In the genomic region with DNA sequence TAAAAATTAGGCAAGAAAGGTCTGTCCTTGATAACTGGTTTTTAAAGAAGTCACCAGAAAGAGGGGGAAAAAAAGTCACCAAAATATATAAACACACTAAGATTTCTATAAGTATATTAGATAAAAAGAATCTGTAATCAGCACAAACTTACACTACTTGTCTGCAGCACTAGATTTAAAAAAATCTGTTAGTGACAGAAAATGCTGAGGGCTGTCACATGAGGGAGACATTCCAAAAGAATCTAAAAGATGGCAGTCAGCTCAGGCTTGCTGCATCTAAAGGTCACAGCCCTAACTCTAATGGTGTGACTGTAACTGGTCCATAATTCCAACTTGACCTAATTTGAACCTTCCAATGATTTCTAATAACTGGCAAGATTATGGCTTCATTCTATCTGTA, we compare ENCODE assay signal across 10 mouse cellular contexts. TPM values are rescaled to one million over a fixed set of nuclear protein-coding genes. Genes with fewer than 3 reads are reported as not detected.
DNase-seq lines count a peak whose midpoint lies in the region; ATAC-seq and TF ChIP-seq lines count a peak whose summit lies in the region.
"Had no signal": no experiment of that assay in that cellular context is flagged by ENCODE, and none has a peak within 500 bp of the region (broad histone marks: within the 10 kb centered on the region; RNA-seq: fewer than 3 reads in every experiment).

No protein-coding gene starts in this region.

- TF ChIP-seq EP300 in stomach, postnatal 0 days (optimal IDR thresholded peaks at IDR 0.05): no peak

- ATAC-seq in neural tube, embryonic 11.5 days (ENCODE audit: insufficient read depth, low FRiP score, low TSS enrichment): no peak
- ATAC-seq in liver, embryonic 13.5 days (ENCODE audit: low read depth): no peak
- ATAC-seq in stomach, postnatal 0 days (ENCODE audit: low FRiP score, low TSS enrichment): no peak

- TF ChIP-seq CTCF in gastrocnemius, adult 2 months (IDR thresholded peaks at IDR 0.05): no peak
- no peak for TF ChIP-seq CTCF in stomach, postnatal 0 days (IDR thresholded peaks at IDR 0.05; ENCODE audit: low read depth)

- H3K27ac ChIP-seq in gastrocnemius, adult 2 months: peak overlapping the region; percentile 92
- H3K27ac ChIP-seq in neural tube, embryonic 11.5 days (ENCODE audit: low read depth, low read length): no peak overlapping the region
- peak overlapping the region; percentile 99 for H3K27ac ChIP-seq in liver, embryonic 13.5 days
- no peak overlapping the region for H3K27ac ChIP-seq in stomach, postnatal 0 days (replicated peaks)

- peak overlapping the region; percentile 89; the same call in 1 of the 2 replicates for H3K4me3 ChIP-seq in gastrocnemius, adult 2 months
- H3K4me3 ChIP-seq in neural tube, embryonic 11.5 days (ENCODE audit: low read depth, low read length): no peak overlapping the region
- H3K4me3 ChIP-seq in liver, embryonic 13.5 days (replicated peaks): peak overlapping the region; percentile 98
- H3K4me3 ChIP-seq in stomach, postnatal 0 days (ENCODE audit: low read depth, low read length): no peak overlapping the region

- H3K27me3 ChIP-seq in neural tube, embryonic 11.5 days (ENCODE audit: control insufficient read depth, insufficient read depth, low read length): no peaks in the 10 kb centered on the region
- no peaks in the 10 kb centered on the region for H3K27me3 ChIP-seq in liver, embryonic 13.5 days
- no peaks in the 10 kb centered on the region for H3K27me3 ChIP-seq in stomach, postnatal 0 days (ENCODE audit: control insufficient read depth, insufficient read depth, low read length)

- peaks cover 13% of the 10 kb centered on the region for H3K4me1 ChIP-seq in neural tube, embryonic 11.5 days (ENCODE audit: control insufficient read depth, insufficient read depth, low read length)
- H3K4me1 ChIP-seq in liver, embryonic 13.5 days (replicated peaks): peaks cover 72% of the 10 kb centered on the region
- H3K4me1 ChIP-seq in stomach, postnatal 0 days (replicated peaks; ENCODE audit: control insufficient read depth, insufficient read depth): peaks cover 3% of the 10 kb centered on the region; the same call in 1 of the 2 replicates

- H3K9ac ChIP-seq in neural tube, embryonic 11.5 days (ENCODE audit: low read length): no peak overlapping the region
- H3K9ac ChIP-seq in liver, embryonic 13.5 days: peak overlapping the region; percentile 98
- no peak overlapping the region for H3K9ac ChIP-seq in stomach, postnatal 0 days (ENCODE audit: low read length)

- peaks cover under 1% of the 10 kb centered on the region; the same call in 1 of the 2 replicates for H3K36me3 ChIP-seq in neural tube, embryonic 11.5 days (ENCODE audit: control insufficient read depth, insufficient read depth, low read length)
- H3K36me3 ChIP-seq in liver, embryonic 13.5 days: peaks cover 23% of the 10 kb centered on the region
- no peaks in the 10 kb centered on the region for H3K36me3 ChIP-seq in stomach, postnatal 0 days (ENCODE audit: control insufficient read depth, insufficient read depth, low read length)

- peak overlapping the region; percentile 86; the same call in 1 of the 2 replicates for H3K4me2 ChIP-seq in neural tube, embryonic 11.5 days (ENCODE audit: low read depth)
- peak overlapping the region; percentile 89 for H3K4me2 ChIP-seq in liver, embryonic 13.5 days
- H3K4me2 ChIP-seq in stomach, postnatal 0 days (replicated peaks; ENCODE audit: low read depth): peak overlapping the region; percentile 88; the same call in 1 of the 2 replicates

- intact Hi-C loops in gastrocnemius, adult 2 months (cut with DNase I): loop anchor here (5.0 kb wide), 1 partner anchor 35 kb away; a partner anchor contains a TSS

- peak; percentile 7 for DNase-seq in gastrocnemius, adult 2 months
- no peak for DNase-seq in gastrocnemius, adult 18-20 months (ENCODE audit: low spot score)
- DNase-seq in neural tube, embryonic 11.5 days (ENCODE audit: low spot score): no peak
- no peak for DNase-seq in neural tube, embryonic 10.5 days (ENCODE audit: extremely low spot score, low spot score)
- DNase-seq in liver, embryonic 13.5 days: no peak
- no peak for DNase-seq in stomach, postnatal 0 days (ENCODE audit: low spot score)
- no peak for DNase-seq in ovary, postnatal 10 days (ENCODE audit: low spot score)
- no peak for DNase-seq in thymus, postnatal 14 days
- DNase-seq: adrenal gland, postnatal 10 days had no signal

- H3K9me3 ChIP-seq in neural tube, embryonic 11.5 days (ENCODE audit: control insufficient read depth, low read length): no peaks in the 10 kb centered on the region
- H3K9me3 ChIP-seq in liver, embryonic 13.5 days (replicated peaks): no peaks in the 10 kb centered on the region
- no peaks in the 10 kb centered on the region for H3K9me3 ChIP-seq in stomach, postnatal 0 days (ENCODE audit: control insufficient read depth, low read length)

RNA-seq across cellular contexts. Expression of a gene that starts 2.0 kb away (rescaled TPM):
- total RNA-seq in gastrocnemius, adult 2 months (2021): 10 to 100 TPM; 29.0 to 33.0 TPM
- total RNA-seq in gastrocnemius, adult 18-20 months (2021): 10 to 100 TPM; 32.7 to 34.4 TPM
- polyA plus RNA-seq in neural tube, embryonic 11.5 days (2014; fragmentation: Nextera tagmentation; extraction: Ambion mirVana): 57.3 and 57.9 TPM in 2 replicates
- polyA plus RNA-seq in liver, embryonic 13.5 days (2015; fragmentation: Nextera tagmentation; extraction: Ambion mirVana): 45.1 and 46.3 TPM in 2 replicates
- polyA plus RNA-seq in stomach, postnatal 0 days (2015; fragmentation: Nextera tagmentation; extraction: Ambion mirVana): 34.2 and 34.3 TPM in 2 replicates

RNA-seq across cellular contexts. Expression of a gene that starts 2.2 kb away (rescaled TPM):
- total RNA-seq in gastrocnemius, adult 2 months (2021): 1 to 10 TPM; 4.5 to 6.3 TPM
- total RNA-seq in gastrocnemius, adult 18-20 months (2021): 1 to 10 TPM; 3.2 to 6.6 TPM
- polyA plus RNA-seq in neural tube, embryonic 11.5 days (2014; fragmentation: Nextera tagmentation; extraction: Ambion mirVana): 24.5 and 25.5 TPM in 2 replicates
- 9.5 and 11.0 TPM in 2 replicates for polyA plus RNA-seq in liver, embryonic 13.5 days (2015; fragmentation: Nextera tagmentation; extraction: Ambion mirVana)
- polyA plus RNA-seq in stomach, postnatal 0 days (2015; fragmentation: Nextera tagmentation; extraction: Ambion mirVana): 8.7 and 9.7 TPM in 2 replicates

RNA-seq across cellular contexts. Expression of a gene that starts 27.8 kb away (rescaled TPM):
- total RNA-seq in gastrocnemius, adult 2 months (2021): not detected
- total RNA-seq in gastrocnemius, adult 18-20 months (2021): not detected
- 0.26 and 0.50 TPM in 2 replicates for polyA plus RNA-seq in neural tube, embryonic 11.5 days (2014; fragmentation: Nextera tagmentation; extraction: Ambion mirVana)
- polyA plus RNA-seq in liver, embryonic 13.5 days (2015; fragmentation: Nextera tagmentation; extraction: Ambion mirVana): not detected in 2 replicates
- 0.16 and 0.19 TPM in 2 replicates for polyA plus RNA-seq in stomach, postnatal 0 days (2015; fragmentation: Nextera tagmentation; extraction: Ambion mirVana)
- total RNA-seq: neutrophil, adult 5-6 weeks had no signal

RNA-seq across cellular contexts. Expression of a gene that starts 32.1 kb away (rescaled TPM):
- 1 to 10 TPM; 1.8 to 3.0 TPM for total RNA-seq in gastrocnemius, adult 2 months (2021)
- 1 to 10 TPM; 1.5 to 2.4 TPM for total RNA-seq in gastrocnemius, adult 18-20 months (2021)
- polyA plus RNA-seq in neural tube, embryonic 11.5 days (2014; fragmentation: Nextera tagmentation; extraction: Ambion mirVana): 20.1 and 20.5 TPM in 2 replicates
- polyA plus RNA-seq in liver, embryonic 13.5 days (2015; fragmentation: Nextera tagmentation; extraction: Ambion mirVana): 15.0 and 16.3 TPM in 2 replicates
- polyA plus RNA-seq in stomach, postnatal 0 days (2015; fragmentation: Nextera tagmentation; extraction: Ambion mirVana): 56.6 and 58.0 TPM in 2 replicates

RNA-seq across cellular contexts. Expression of a gene that starts 33.0 kb away (rescaled TPM):
- total RNA-seq in gastrocnemius, adult 2 months (2021): 10 to 100 TPM; 18.5 to 19.1 TPM
- 10 to 100 TPM; 19.9 to 21.8 TPM for total RNA-seq in gastrocnemius, adult 18-20 months (2021)
- 44.3 and 47.7 TPM in 2 replicates for polyA plus RNA-seq in neural tube, embryonic 11.5 days (2014; fragmentation: Nextera tagmentation; extraction: Ambion mirVana)
- polyA plus RNA-seq in liver, embryonic 13.5 days (2015; fragmentation: Nextera tagmentation; extraction: Ambion mirVana): 12.3 and 14.3 TPM in 2 replicates
- polyA plus RNA-seq in stomach, postnatal 0 days (2015; fragmentation: Nextera tagmentation; extraction: Ambion mirVana): 14.4 and 15.3 TPM in 2 replicates

Comparison
In these comparisons a context has a peak if more than half of its experiments do, and no peak if none do; other contexts are left out.
1. H3K27ac ChIP-seq: peak in gastrocnemius, adult 2 months (single experiment) and liver, embryonic 13.5 days (single experiment); none in neural tube, embryonic 11.5 days (single experiment) and stomach, postnatal 0 days (single experiment).
2. H3K4me3 ChIP-seq: peak in gastrocnemius, adult 2 months (single experiment) and liver, embryonic 13.5 days (single experiment); none in neural tube, embryonic 11.5 days (single experiment) and stomach, postnatal 0 days (single experiment).
3. Peak in every context shown above with its lines, with median percentiles within 50 percentile points of each other: H3K4me2 ChIP-seq.